Mouse (Mus musculus): ENCODE data around the gene Exosc5.

DNA sequence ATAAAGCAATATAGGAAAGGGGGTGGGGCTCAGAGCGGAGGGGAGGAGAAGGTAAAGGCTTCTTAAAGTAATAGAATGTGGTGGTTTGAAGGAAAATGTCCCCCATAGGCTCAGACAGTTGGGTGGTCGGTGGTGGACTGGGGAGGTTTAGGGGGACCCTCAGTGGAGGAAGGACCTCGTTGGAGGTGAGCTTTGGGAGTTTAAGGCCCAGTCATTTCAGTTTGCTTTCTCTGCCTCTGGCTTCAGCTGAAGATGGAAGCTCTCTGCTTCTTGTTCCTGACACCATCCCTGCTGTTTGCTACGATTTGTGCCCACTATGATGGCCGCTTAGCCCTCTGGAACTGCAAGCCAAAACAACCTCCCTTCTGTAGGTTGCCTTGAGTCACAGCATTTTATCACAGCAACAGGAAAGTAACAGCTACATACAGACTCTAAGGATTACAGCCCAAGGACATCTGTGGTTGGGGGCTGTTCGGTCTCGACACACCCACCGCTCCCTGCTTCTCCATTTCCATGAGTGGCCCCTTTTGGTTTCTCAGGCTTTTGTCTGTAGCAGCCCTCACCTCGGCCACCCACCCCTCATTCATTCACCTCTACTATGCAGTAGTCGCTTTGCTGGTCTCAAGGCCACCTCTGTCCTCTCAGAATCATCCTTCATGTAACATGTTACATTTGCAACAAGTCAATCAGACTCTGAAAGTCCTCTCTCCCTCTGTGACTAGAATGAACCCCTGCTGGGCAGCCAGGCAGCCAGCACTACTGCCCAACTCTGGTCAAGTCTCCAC lies 41.4 kb upstream of the Exosc5 start:
- TF ChIP-seq CTCF (IDR thresholded peaks at IDR 0.05 in 2 of 3, conservative IDR thresholded peaks at IDR 0.05 in 1 of 3; ENCODE audit: control insufficient read depth in 1 of 3, insufficient read depth in 1 of 3, low read depth in 2 of 3, low read length in 3 of 3, poor library complexity in 1 of 3, severe bottlenecking in 1 of 3) (no peak), POLR2A (IDR thresholded peaks at IDR 0.05; ENCODE audit: control insufficient read depth in 1 of 2, insufficient read depth in 1 of 2, low read depth in 1 of 2, low read length in 2 of 2, poor library complexity in 1 of 2) (no peak), EP300 (IDR thresholded peaks at IDR 0.05; ENCODE audit: low read depth in 1 of 2, low read length in 2 of 2) (no peak), MEF2A (IDR thresholded peaks at IDR 0.05; ENCODE audit: extremely low read depth, insufficient replicate concordance, low read depth, low read length, poor library complexity, severe bottlenecking) (no peak), TBP (IDR thresholded peaks at IDR 0.05; ENCODE audit: low read depth, low read length) (no peak), ETS1 (IDR thresholded peaks at IDR 0.05; ENCODE audit: low read depth, low read length) (no peak), GABPA (IDR thresholded peaks at IDR 0.05; ENCODE audit: low read depth, low read length) (no peak), MAZ (IDR thresholded peaks at IDR 0.05; ENCODE audit: low read depth, low read length) (no peak), NRF1 (IDR thresholded peaks at IDR 0.05; ENCODE audit: insufficient read depth, low read depth, low read length, poor library complexity, severe bottlenecking) (no peak), RCOR1 (IDR thresholded peaks at IDR 0.05; ENCODE audit: low read depth, low read length) (no peak)
